Mouse (Mus musculus) embryonic facial prominence, embryonic 11.5 days (tissue): ENCODE data around the gene Pdpk1. TPM values are rescaled to one million over a fixed set of nuclear protein-coding genes. Genes with fewer than 3 reads are reported as not detected.

ENCODE experiments used
- ATAC-seq: fragments of 200-750 bp; cut with Nextera tagmentation; replicated peaks from 2 replicates; pipeline ENCODE4 v1.8.0; 2017; ENCODE audit warnings: low read depth; ENCODE audit not compliant: insufficient number of reproducible peaks, low FRiP score, low TSS enrichment
- DNase-seq: peaks from one replicate; pipeline ENCODE4 v3.0.0-alpha.2; 2015; ENCODE audit warnings: low spot score
- H3K27ac ChIP-seq: fragments of 300-500 bp; sonication (generic); replicated peaks from 2 replicates; pipeline ENCODE4 v1.5.1; 2014; ENCODE audit warnings: mild to moderate bottlenecking, low read depth, low read length, control low read depth
- H3K27me3 ChIP-seq: fragments of 300-500 bp; sonication (generic); 2 replicates; pipeline ENCODE4 v1.6.1; 2014; ENCODE audit warnings: mild to moderate bottlenecking, low read length, moderate library complexity, mixed read lengths; ENCODE audit not compliant: control insufficient read depth, insufficient read depth
- H3K36me3 ChIP-seq: fragments of 300-500 bp; sonication (generic); replicated peaks from 2 replicates; pipeline ENCODE4 v1.6.1; 2014; ENCODE audit warnings: low read depth, mild to moderate bottlenecking, low read length, moderate library complexity, mixed read lengths; ENCODE audit not compliant: control insufficient read depth, insufficient read depth
- H3K4me1 ChIP-seq: fragments of 300-500 bp; sonication (generic); 2 replicates; pipeline ENCODE4 v1.6.1; 2014; ENCODE audit warnings: low read length, mixed read lengths; ENCODE audit not compliant: control insufficient read depth, insufficient read depth
- H3K4me2 ChIP-seq: fragments of 300-500 bp; sonication (generic); 2 replicates; pipeline ENCODE4 v1.6.1; 2014; ENCODE audit warnings: low read depth, mild to moderate bottlenecking, control low read depth, low read length, moderate library complexity
- H3K4me3 ChIP-seq: fragments of 300-500 bp; sonication (generic); 2 replicates; pipeline ENCODE4 v1.5.1; 2014; ENCODE audit warnings: low read depth, low read length, control low read depth
- H3K9ac ChIP-seq: fragments of 300-500 bp; sonication (generic); replicated peaks from 2 replicates; pipeline ENCODE4 v1.6.1; 2014; ENCODE audit warnings: mild to moderate bottlenecking, control low read depth, low read length
- H3K9me3 ChIP-seq: fragments of 300-500 bp; sonication (generic); replicated peaks from 2 replicates; pipeline ENCODE4 v1.6.1; 2016; ENCODE audit warnings: mild to moderate bottlenecking, low read length, inconsistent platforms, mixed read lengths; ENCODE audit not compliant: control insufficient read depth
- WGBS: fragments of 180-500 bp; shearing (Covaris S2); extraction: QIAGEN DNeasy Blood & Tissue Kit; methylation state at CpG from one replicate; pipeline ENCODE4 v1.1.7; 2014; 5-methylcytosine and 5-hydroxymethylcytosine counted together
- polyA plus RNA-seq: library from polyadenylated mRNA; unstranded; fragments of >200 nt; fragmentation: Nextera tagmentation; extraction: Ambion mirVana; gene quantifications from 2 replicates; pipeline ENCODE4 v1.2.1, GENCODE M21; 2014

Pdpk1 gene
- polyA plus RNA-seq, 1 experiment from 2014 or later: 33.4 TPM

- Histone ChIP-seq H3K36me3 (no peaks in the 10 kb centered on the region; the same call in 1 of the 2 replicates), H3K4me3 (peak overlapping the region; percentile 80), H3K4me2 (peak overlapping the region; percentile 75), H3K9me3 (no peaks in the 10 kb centered on the region), H3K27me3 (no peaks in the 10 kb centered on the region), H3K4me1 (no peaks in the 10 kb centered on the region), H3K27ac (peak overlapping the region; percentile 91), H3K9ac (peak overlapping the region; percentile 87)
- ATAC-seq (peak; percentile 55), DNase-seq (peak; percentile 59)
- under 1% methylated on average over 41 of the region's 41 CpGs for WGBS
Observed at GRCm38 (mm10) chr17:24168590-24169277, 18.0 kb upstream of the Pdpk1 start.

GRCm38 (mm10) chr17:24167891-24168505 is 17.3 kb upstream of the Pdpk1 start:
- peak overlapping the region; percentile 75 for H3K4me2 ChIP-seq
- no peak for ATAC-seq
- H3K9ac ChIP-seq: peak overlapping the region; percentile 87
- no peak for DNase-seq
- no peak overlapping the region for H3K27ac ChIP-seq
- no peaks in the 10 kb centered on the region for H3K27me3 ChIP-seq
- 66% methylated on average over 7 of the region's 7 CpGs for WGBS
- H3K36me3 ChIP-seq: no peaks in the 10 kb centered on the region; the same call in 1 of the 2 replicates
- no peaks in the 10 kb centered on the region for H3K9me3 ChIP-seq
- H3K4me1 ChIP-seq: no peaks in the 10 kb centered on the region
- peak overlapping the region; percentile 80 for H3K4me3 ChIP-seq

- Histone ChIP-seq H3K27ac (no peak overlapping the region), H3K27me3 (no peaks in the 10 kb centered on the region), H3K9me3 (no peaks in the 10 kb centered on the region), H3K4me1 (no peaks in the 10 kb centered on the region), H3K36me3 (no peaks in the 10 kb centered on the region; the same call in 1 of the 2 replicates), H3K4me2 (no peak overlapping the region), H3K9ac (no peak overlapping the region), H3K4me3 (no peak overlapping the region; the same call in 1 of the 2 replicates)
- 92% methylated on average over 6 of the region's 6 CpGs for WGBS
- ATAC-seq (no peak), DNase-seq (no peak)
Observed at GRCm38 (mm10) chr17:24167120-24167519, 16.4 kb upstream of the Pdpk1 start.

- ATAC-seq (no peak), DNase-seq (no peak)
- H3K27me3 ChIP-seq: no peaks in the 10 kb centered on the region
- no peaks in the 10 kb centered on the region; the same call in 1 of the 2 replicates for H3K36me3 ChIP-seq
- H3K4me1 ChIP-seq: no peaks in the 10 kb centered on the region
- H3K9me3 ChIP-seq: no peaks in the 10 kb centered on the region
- no peak overlapping the region for H3K4me3 ChIP-seq
- no peak overlapping the region for H3K4me2 ChIP-seq
- WGBS: 78% methylated on average over 10 of the region's 11 CpGs
- H3K9ac ChIP-seq: no peak overlapping the region
- no peak overlapping the region for H3K27ac ChIP-seq
Observed at GRCm38 (mm10) chr17:24164566-24165259, 14.0 kb upstream of the Pdpk1 start.

- Histone ChIP-seq H3K9me3 (no peaks in the 10 kb centered on the region), H3K27ac (peak within 1 kb of the TSS; percentile 56), H3K4me1 (no peaks in the 10 kb centered on the region), H3K27me3 (no peaks in the 10 kb centered on the region), H3K36me3 (no peaks in the 10 kb centered on the region; the same call in 1 of the 2 replicates), H3K9ac (peak within 1 kb of the TSS; percentile 82), H3K4me2 (peak within 1 kb of the TSS; percentile 93), H3K4me3 (peak within 1 kb of the TSS; percentile 81)
- DNase-seq: peak; percentile 98
- 2% methylated on average over 47 of the region's 47 CpGs for WGBS
- ATAC-seq: peak; percentile 93
Observed at GRCm38 (mm10) chr17:24163176-24163962, 12.6 kb upstream of the Pdpk1 start, which contains the start of gene Amdhd2. Gene Amdhd2, minus strand, starts transcription at chr17:24163766.

- no peak for DNase-seq
- peak overlapping the region; percentile 81 for H3K4me3 ChIP-seq
- peak overlapping the region; percentile 82 for H3K9ac ChIP-seq
- H3K4me2 ChIP-seq: peak overlapping the region; percentile 93
- H3K4me1 ChIP-seq: no peaks in the 10 kb centered on the region
- no peaks in the 10 kb centered on the region for H3K9me3 ChIP-seq
- H3K27ac ChIP-seq: no peak overlapping the region
- WGBS: 31% methylated on average over 17 of the region's 17 CpGs
- no peak for ATAC-seq
- H3K36me3 ChIP-seq: no peaks in the 10 kb centered on the region; the same call in 1 of the 2 replicates
- H3K27me3 ChIP-seq: no peaks in the 10 kb centered on the region
Observed at GRCm38 (mm10) chr17:24162584-24163175, 12.0 kb upstream of the Pdpk1 start.

- no peak overlapping the region for H3K9ac ChIP-seq
- DNase-seq (no peak), ATAC-seq (no peak)
- no peak overlapping the region for H3K4me3 ChIP-seq
- no peaks in the 10 kb centered on the region; the same call in 1 of the 2 replicates for H3K36me3 ChIP-seq
- no peaks in the 10 kb centered on the region for H3K4me1 ChIP-seq
- WGBS: 87% methylated on average over 5 of the region's 5 CpGs
- H3K27ac ChIP-seq: no peak overlapping the region
- no peaks in the 10 kb centered on the region for H3K9me3 ChIP-seq
- H3K27me3 ChIP-seq: no peaks in the 10 kb centered on the region
- H3K4me2 ChIP-seq: no peak overlapping the region
Observed at GRCm38 (mm10) chr17:24161466-24161865, 10.7 kb upstream of the Pdpk1 start.
